Mouse (Mus musculus) ES-E14 (cell line): ENCODE results near the gene 0610009B22Rik. TPM values are rescaled to one million over a fixed set of nuclear protein-coding genes. Genes with fewer than 3 reads are reported as not detected.
"Not testable (repeated sequence)": the region's sequence is repeated elsewhere in the genome, so short reads cannot be mapped to it uniquely, and the experiment has no call there.

Experiments used
- DNase-seq: peaks from one replicate; pipeline ENCODE4 v3.0.0-alpha.2; 2013; ENCODE audit warnings: low read depth, low spot score
- H3K27ac ChIP-seq: 2 replicates; pipeline ENCODE4 v1.5.1; 2012; ENCODE audit warnings: low read depth, mild to moderate bottlenecking, low read length, moderate library complexity, mixed read lengths; ENCODE audit not compliant: poor library complexity, insufficient read depth, severe bottlenecking
- H3K36me3 ChIP-seq: 2 replicates; pipeline ENCODE4 v1.6.1; 2012; ENCODE audit warnings: mild to moderate bottlenecking, low read length, moderate library complexity, mixed read lengths; ENCODE audit not compliant: control insufficient read depth, poor library complexity, insufficient read depth, severe bottlenecking
- H3K4me1 ChIP-seq, 2 experiments: fragments of 150-350 bp in 1 of 2; sonication (generic) in 1 of 2; 2 replicates each; pipeline ENCODE4 v1.6.1; 2012; ENCODE audit warnings: low read length in 2 of 2, mild to moderate bottlenecking in 1 of 2, mixed read lengths in 1 of 2; ENCODE audit not compliant: control insufficient read depth in 2 of 2, insufficient read depth in 2 of 2, poor library complexity in 1 of 2
- H3K4me3 ChIP-seq, 2 experiments: fragments of 150-350 bp in 1 of 2; sonication (generic) in 1 of 2; 2 replicates each; pipeline ENCODE4 v1.5.1; 2012; ENCODE audit warnings: low read length in 2 of 2, low read depth in 1 of 2, mild to moderate bottlenecking in 1 of 2, mixed read lengths in 1 of 2; ENCODE audit not compliant: insufficient read depth in 1 of 2, poor library complexity in 1 of 2, severe bottlenecking in 1 of 2
- H3K9ac ChIP-seq: 2 replicates; pipeline ENCODE4 v1.6.1; 2012; ENCODE audit warnings: low read depth, mild to moderate bottlenecking, low read length, mixed read lengths; ENCODE audit not compliant: poor library complexity, insufficient read depth, severe bottlenecking
- H3K9me3 ChIP-seq: fragments of 150-350 bp; sonication (generic); 2 replicates; pipeline ENCODE4 v1.6.1; 2012; ENCODE audit warnings: low read depth, mild to moderate bottlenecking, low read length; ENCODE audit not compliant: control insufficient read depth, insufficient read depth
- CHD2 ChIP-seq: IDR thresholded peaks from 2 replicates; pipeline ENCODE4 v1.6.1; 2014; ENCODE audit warnings: mild to moderate bottlenecking, low read depth, low read length, inconsistent platforms
- HCFC1 ChIP-seq: IDR thresholded peaks from 2 replicates; pipeline ENCODE4 v1.6.1; 2012; ENCODE audit warnings: low read length, inconsistent platforms, borderline replicate concordance; ENCODE audit not compliant: insufficient read depth
- MAFK ChIP-seq: IDR thresholded peaks from 2 replicates; pipeline ENCODE4 v1.6.1; 2014; ENCODE audit warnings: mild to moderate bottlenecking, low read depth, low read length, inconsistent platforms; ENCODE audit not compliant: insufficient read depth
- ZC3H11A ChIP-seq: IDR thresholded peaks from 2 replicates; pipeline ENCODE4 v1.6.1; 2012; ENCODE audit warnings: low read depth, mild to moderate bottlenecking, inconsistent platforms, low read length, borderline replicate concordance
- ZNF384 ChIP-seq: IDR thresholded peaks from 2 replicates; pipeline ENCODE4 v1.6.1; 2012; ENCODE audit warnings: low read depth, low read length, inconsistent platforms
- in situ Hi-C, 2 experiments: fragments of 600-800 bp; cut with MboI; formaldehyde crosslinking; loops; one replicate each; pipeline ENCODE4 v1.15.1; 2025; ENCODE audit warnings: low sequenced_read_pairs in 2 of 2, inconsistent platforms in 1 of 2; ENCODE audit not compliant: unreplicated experiment in 2 of 2
- total RNA-seq: library from RNA; depleted of rRNA; stranded (reverse); fragments of 300-350 nt; gene quantifications from 2 replicates; pipeline ENCODE4 v1.2.3, GENCODE M21; 2012

Gene 0610009B22Rik
- total RNA-seq, 1 experiment = 38.8 TPM

DNA sequence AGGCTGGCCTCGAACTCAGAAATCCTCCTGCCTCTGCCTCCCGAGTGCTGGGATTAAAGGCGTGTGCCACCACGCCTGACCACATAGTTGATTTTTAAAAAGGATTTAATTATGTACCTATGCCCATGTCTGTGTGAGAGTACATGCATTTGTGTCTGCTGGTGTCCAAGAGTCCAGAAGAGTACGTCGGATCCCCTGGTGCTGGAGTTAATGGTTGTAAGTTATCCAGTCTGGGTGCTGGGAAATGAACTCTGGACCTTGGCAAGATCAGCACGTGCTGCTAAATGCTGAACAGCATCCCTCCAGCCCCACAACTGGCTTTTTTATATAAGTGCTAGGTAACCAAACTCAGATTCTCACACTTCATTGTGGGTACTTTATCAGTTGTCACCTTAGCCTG, 17.8 kb downstream of the 0610009B22Rik start:
- H3K9me3 ChIP-seq = peaks cover 7% of the 10 kb centered on the region
- no peaks in the 10 kb centered on the region for H3K36me3 ChIP-seq
- H3K9ac ChIP-seq = no peak overlapping the region
- H3K27ac ChIP-seq = no peak overlapping the region
- no peak for DNase-seq
- peaks cover 6 to 9% of the 10 kb centered on the region in 2 experiments; a peak in 3 of 4 replicates for H3K4me1 ChIP-seq
- in situ Hi-C loops = no loop called here
- no peak overlapping the region for H3K4me3 ChIP-seq
- no peak for TF ChIP-seq CHD2
- no peak for TF ChIP-seq HCFC1
- TF ChIP-seq ZNF384 = no peak

- H3K4me3 ChIP-seq, H3K9me3 ChIP-seq, DNase-seq, H3K36me3 ChIP-seq, H3K4me1 ChIP-seq, in situ Hi-C loops, H3K9ac ChIP-seq, H3K27ac ChIP-seq: not testable (repeated sequence)
Observed at GRCm38 (mm10) chr11:51664747-51665146, 23.9 kb downstream of the 0610009B22Rik start.

- H3K9ac ChIP-seq = no peak overlapping the region
- peaks cover 0 to 12% of the 10 kb centered on the region in 2 experiments; a peak in 2 of 4 replicates for H3K4me1 ChIP-seq
- no peaks in the 10 kb centered on the region for H3K36me3 ChIP-seq
- H3K9me3 ChIP-seq = 0 out of 2 replicates have a peak, but pooled peaks cover 2% of the 10 kb centered on the region
- no peak overlapping the region for H3K4me3 ChIP-seq
- H3K27ac ChIP-seq = no peak overlapping the region
- TF ChIP-seq HCFC1 = no peak
- TF ChIP-seq MAFK = no peak
- TF ChIP-seq ZNF384 = no peak
- TF ChIP-seq CHD2 = no peak
- in situ Hi-C loops = no loop called here
- no peak for DNase-seq
Observed at GRCm38 (mm10) chr11:51662632-51663031, 26.0 kb downstream of the 0610009B22Rik start.

GRCm38 (mm10) chr11:51661867-51662365, 26.8 kb downstream of the 0610009B22Rik start:
- Histone ChIP-seq H3K27ac (no peak overlapping the region), H3K36me3 (peaks cover 5% of the 10 kb centered on the region), H3K9ac (no peak overlapping the region), H3K9me3 (0 out of 2 replicates have a peak, but pooled peaks cover 2% of the 10 kb centered on the region), H3K4me1 (peaks cover 0 to 14% of the 10 kb centered on the region in 2 experiments; a peak in 2 of 4 replicates), H3K4me3 (no peak overlapping the region)
- no peak for DNase-seq
- TF ChIP-seq ZC3H11A (no peak), HCFC1 (no peak), CHD2 (no peak), MAFK (no peak), ZNF384 (no peak)
- in situ Hi-C loops = no loop called here

- no peaks in the 10 kb centered on the region for H3K9me3 ChIP-seq
- H3K4me3 ChIP-seq = no peak overlapping the region
- DNase-seq = no peak
- no peak overlapping the region for H3K27ac ChIP-seq
- peaks cover 0 to 14% of the 10 kb centered on the region in 2 experiments; a peak in 3 of 4 replicates for H3K4me1 ChIP-seq
- H3K36me3 ChIP-seq = peaks cover 31% of the 10 kb centered on the region
- TF ChIP-seq ZC3H11A = no peak
- no peak for TF ChIP-seq CHD2
- no peak for TF ChIP-seq ZNF384
- TF ChIP-seq MAFK = no peak
- no peak for TF ChIP-seq HCFC1
- in situ Hi-C loops = no loop called here
- no peak overlapping the region for H3K9ac ChIP-seq
Observed at GRCm38 (mm10) chr11:51658705-51659104, 30.0 kb downstream of the 0610009B22Rik start.
